Mouse (Mus musculus) embryonic fibroblast, embryonic 13.5 days (primary cell): ENCODE measurements at regions not wholly inside any gene's neighbourhood (a gene's known extent, or its start where the extent isn't known, plus 50 kb on each side); places are given as distances from the start of the nearest gene placed in this dataset.

Experiments
- CTCF ChIP-seq: IDR thresholded peaks from 2 replicates; pipeline ENCODE4 v1.5.1; 2011; ENCODE audit warnings: mild to moderate bottlenecking, control low read depth, low read length, moderate library complexity, borderline replicate concordance; ENCODE audit not compliant: insufficient read depth
- POLR2A ChIP-seq: IDR thresholded peaks from 2 replicates; pipeline ENCODE4 v1.6.1; 2011; ENCODE audit warnings: low read depth, mild to moderate bottlenecking, control low read depth, low read length, moderate library complexity

DNA sequence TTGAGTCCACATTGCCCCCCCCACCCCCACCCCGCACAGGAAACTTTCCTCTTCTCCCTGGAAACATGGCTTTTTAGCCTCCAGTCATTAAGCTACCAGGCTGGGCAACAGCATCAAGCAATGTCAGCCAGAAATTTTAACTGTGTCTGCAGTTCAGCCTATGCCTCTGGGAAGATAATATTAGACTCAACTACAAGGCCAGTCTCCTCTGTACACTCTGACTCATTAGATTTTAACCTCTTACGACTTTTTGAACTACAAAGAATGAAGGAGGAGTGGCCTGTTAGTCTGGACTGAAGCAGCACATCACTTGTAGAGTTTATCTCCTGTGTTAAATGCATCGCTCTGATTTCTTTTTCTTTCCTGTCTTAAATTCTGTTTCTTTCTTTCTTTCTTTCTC lies 50.3 kb upstream of the Ap1s2 start:
- TF ChIP-seq CTCF (no peak), POLR2A (no peak)
